Mouse (Mus musculus): ENCODE data around the gene Grb2. TPM values are rescaled to one million over a fixed set of nuclear protein-coding genes. Genes with fewer than 3 reads are reported as not detected.
A peak's percentile ranks its signal among the peaks of the same experiment; 100 is the strongest.

Grb2 gene
- total RNA-seq, 2 experiments from 2014 or later: 56.4 to 65.7 TPM

DNA sequence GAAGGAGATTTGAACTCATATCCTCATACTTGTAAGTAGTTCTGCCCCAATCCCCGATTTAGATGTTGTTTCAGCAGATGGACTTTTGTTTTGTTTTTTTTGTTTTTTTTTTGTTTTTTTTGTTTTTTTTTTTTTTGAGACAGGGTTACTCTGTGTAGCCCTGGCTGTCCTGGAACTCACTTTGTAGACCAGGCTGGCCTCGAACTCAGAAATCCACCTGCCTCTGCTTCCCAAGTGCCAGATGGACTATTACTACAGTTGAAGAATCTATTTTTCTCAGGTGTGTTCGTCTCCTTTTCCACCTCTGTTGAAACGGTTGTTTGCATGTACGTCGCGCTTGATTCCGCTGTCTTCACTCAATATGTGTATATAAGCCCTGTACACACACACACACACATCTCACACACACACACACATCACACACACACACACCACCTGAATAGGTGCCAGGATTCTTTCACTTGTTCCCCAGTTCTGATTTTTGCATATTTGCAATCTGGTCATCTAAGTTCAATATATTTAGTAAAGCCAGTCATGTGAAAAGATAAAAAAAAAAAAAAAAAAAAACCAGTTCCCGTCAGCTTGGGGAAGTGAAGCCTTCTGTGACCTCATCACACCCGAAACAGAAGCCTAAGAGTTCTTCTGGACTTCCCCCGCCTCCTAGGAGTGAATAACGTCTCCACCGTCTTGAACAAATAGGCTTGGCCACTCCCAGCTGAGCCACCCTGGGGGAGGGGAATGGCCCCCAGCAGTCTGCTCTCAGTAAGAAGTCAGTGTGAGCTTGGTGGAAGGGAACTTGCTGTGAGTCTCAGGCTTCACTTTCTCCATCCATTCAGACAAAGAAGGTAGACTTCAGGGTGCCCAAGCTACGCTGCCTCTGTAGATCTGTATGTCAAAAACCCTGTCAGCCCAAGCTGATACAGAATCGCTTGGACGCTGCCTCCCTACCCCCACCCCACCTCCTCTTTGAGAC lies 77.6 kb downstream of the Grb2 start:
- DNase-seq: no peak
- intact Hi-C loops (cut with DNase I): no loop called here

DNA sequence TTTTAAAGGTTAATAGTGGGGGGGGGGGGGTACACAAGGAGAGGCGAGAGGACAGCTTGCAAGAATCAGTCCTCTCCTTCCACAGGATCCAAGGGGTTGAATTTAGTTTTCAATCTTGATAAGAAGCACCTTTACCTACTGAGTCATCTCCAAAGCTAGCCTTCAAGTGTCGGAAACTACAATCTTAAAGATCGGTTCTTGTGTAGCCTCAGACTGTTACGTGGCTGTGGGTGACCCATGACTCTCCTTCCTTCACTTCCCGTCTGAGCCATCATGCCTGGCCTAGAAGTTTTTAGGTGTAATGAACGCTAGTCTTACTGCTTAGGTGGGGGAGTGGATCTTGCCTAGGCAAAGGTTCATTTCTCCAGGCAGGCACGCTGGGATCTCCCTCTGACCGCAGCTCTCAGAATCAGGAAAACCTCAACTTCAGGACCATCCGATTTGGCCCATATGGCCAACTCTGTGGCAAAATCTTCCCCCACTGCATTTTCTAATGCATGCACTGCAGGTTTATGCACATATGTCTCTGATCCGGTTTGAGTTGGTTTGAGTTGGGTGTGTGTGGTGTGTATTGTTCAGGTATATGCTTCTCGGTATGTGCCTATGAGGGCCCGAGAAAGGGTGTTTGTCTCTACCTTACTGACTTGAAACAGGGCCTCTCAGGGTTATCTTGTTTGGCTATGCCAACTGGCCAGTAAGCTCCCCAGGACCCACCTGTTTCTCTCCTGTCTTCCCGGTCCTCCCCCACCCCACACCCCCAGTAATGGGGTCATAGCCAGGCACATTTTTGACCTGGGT lies 78.5 kb downstream of the Grb2 start:
- intact Hi-C loops (cut with DNase I): no loop called here
- no peak for DNase-seq

DNA sequence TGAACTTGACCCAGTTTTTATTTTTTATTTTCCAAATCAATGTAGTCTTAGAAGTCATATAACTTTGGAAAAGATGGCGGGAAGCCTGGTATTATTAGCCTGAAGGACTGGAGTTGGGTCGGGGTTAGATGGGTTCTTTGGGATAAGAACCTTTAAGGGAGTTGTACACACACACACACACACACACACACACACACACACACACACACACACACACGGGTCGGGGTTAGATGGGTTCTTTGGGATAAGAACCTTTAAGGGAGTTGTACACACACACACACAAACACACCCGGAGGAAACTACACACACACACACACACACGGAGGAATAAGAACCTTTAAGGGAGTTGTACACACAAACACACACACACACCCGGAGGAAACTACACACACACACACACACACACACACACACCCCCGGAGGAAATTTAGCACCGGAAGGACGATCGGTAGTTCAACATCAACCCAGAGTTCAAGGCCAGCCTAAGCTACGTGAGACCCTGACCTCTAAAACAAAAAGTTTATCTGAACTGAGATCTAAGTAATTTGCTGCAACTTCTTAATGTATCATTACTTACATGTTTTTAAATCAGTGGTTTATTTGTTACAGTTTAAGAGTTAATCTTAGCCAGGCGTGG lies 79.8 kb downstream of the Grb2 start:
- DNase-seq: no peak
- intact Hi-C loops (cut with DNase I): no loop called here

DNA sequence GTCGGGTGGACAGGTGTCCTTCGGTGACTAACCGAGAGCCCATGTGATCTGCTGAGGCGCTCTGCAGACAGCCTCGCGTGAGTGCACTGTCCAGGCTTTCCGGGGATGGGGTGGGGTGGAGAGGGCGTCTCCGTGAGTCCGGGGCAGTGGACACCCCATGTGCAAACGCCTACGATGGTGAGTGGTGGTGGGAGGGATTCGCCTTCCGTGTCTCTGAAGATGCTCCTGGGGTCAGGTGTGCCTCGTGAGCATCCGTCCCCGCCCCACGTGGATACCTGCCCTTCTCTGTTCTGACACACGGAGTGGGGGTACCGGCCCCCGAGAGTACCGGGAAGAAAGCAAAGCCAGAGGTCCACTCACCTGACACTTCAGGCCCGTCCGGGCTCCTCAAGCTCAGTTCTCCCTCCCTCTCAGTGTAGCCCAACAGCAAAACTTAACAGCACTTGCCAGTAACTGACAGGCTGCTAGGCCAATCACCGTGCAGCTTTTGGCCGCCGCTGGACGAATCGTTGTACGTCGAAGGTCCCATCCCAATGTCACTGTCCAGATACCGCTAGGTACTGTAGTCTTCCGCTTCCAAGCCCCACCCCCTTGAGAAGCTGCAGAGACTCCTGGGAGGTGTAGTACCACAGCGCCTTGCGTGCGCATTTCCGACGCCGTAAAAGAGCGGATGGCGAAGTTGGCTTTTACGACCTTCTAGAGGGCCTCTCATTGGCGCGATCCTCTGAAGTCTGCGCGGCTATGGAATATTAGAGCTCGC lies 80.5 kb downstream of the Grb2 start, which contains the start of gene Slc25a19:
Gene Slc25a19, minus strand, starts transcription at position 591 of the 760 bp plus-strand sequence.
- intact Hi-C loops (cut with DNase I): no loop called here
- peak; percentile 97 to 99 for DNase-seq

DNA sequence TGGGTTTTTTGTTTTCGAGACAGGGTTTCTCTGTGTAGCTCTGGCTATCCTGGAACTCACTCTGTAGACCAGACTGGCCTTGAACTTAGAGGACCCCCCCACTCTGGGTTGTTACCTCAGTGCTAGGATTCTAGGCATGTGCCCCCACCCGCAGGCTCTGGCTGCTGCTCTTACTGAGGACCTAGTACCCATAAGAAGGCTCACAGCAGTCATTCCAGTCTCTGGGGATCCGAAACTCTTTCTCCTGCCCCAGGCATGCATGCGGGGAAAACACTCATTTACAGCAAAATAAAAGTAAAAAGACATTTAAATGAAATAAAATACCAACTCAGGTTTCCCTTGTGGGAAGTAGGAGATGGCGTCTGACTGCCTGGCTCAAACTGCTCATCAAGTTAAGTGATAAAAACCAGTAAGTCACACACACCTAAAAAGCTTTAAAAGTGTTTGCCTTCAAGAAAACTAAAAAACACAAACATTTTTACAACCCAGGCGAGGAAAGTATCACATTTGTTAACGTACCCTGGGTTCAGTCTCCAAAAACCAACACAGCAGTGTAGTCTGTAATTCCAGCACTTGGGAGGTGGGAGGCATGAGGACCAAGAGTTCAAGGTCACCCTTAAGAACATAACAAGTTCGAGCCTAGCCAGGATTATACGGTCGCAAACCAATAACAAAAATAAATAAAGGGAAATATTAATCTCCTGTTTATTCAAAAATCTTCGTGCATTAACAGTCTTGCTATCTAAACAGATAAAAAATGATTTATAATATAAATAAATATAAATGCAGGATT lies 81.4 kb downstream of the Grb2 start:
- intact Hi-C loops (cut with DNase I): no loop called here
- no peak for DNase-seq

DNA sequence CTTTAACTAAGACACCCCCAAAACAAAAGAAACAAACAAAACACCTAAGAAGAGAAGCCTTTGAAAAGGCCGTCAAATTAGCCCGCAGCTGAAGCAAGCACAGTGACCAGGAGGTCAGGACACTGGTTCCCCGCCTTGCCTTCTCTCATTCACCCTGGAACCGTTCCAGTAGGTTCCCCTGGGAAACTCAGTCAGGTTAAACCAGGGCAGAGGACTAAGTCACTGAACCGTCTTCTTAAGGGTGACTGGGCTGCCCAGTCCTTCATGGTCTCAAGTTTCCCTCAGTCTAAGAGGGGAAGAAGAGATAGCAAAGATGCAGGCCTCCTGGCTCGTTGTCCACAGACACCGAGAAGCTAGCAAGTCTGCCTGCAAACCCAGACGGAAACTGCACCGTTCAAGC lies 82.5 kb downstream of the Grb2 start:
- intact Hi-C loops (cut with DNase I): no loop called here
- DNase-seq: peak in 1 of 2 experiments; percentile 39

DNA sequence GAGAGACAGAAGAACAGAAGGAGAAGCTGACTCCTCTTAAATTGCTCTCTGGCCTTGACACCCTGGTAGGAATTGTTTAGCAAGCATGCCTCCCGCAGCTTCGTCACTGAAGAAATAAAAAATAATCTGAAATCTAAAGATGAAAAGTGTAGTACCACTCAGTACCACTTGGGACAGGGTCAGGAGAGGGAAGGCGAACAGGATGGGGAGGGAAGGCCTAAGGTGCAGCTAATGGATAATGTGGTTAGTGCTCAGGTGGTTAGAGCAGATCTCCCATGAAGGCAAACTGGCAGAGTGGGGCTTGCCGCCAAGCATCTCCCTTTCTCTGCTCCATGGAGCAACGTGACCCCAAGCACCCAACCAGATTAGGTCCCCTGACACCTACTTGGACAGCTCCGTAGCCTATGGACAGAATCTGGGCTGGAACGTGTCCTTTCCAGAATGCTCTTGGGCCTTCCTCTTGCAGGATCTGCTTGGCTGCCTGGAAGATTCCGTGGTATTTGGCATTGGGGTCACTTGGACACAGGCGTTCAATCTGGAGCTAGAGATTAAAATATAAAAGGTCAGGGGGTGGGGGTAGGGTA lies 84.8 kb downstream of the Grb2 start:
- intact Hi-C loops (cut with DNase I): no loop called here
- no peak for DNase-seq

DNA sequence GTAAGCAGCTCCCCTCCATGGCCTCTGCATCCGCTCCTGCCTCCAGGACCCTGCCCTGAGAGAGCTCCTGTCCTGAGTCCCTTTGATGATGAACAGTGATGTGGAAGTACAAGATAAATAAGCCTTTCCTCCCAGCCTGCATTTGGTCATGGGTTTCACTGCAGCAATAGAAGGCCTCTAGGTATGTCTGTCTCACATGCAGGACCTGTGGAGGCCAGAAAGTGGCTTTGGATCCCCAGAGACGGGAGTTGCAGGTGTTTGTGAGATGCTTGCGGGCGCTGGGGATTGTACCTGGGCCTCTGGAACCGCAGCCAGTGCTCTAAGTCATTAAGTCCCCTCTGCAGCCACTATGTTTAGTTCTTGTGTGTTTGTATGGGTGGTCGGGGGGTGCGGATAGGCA lies 88.4 kb downstream of the Grb2 start:
- DNase-seq: no peak
- intact Hi-C loops (cut with DNase I): no loop called here

DNA sequence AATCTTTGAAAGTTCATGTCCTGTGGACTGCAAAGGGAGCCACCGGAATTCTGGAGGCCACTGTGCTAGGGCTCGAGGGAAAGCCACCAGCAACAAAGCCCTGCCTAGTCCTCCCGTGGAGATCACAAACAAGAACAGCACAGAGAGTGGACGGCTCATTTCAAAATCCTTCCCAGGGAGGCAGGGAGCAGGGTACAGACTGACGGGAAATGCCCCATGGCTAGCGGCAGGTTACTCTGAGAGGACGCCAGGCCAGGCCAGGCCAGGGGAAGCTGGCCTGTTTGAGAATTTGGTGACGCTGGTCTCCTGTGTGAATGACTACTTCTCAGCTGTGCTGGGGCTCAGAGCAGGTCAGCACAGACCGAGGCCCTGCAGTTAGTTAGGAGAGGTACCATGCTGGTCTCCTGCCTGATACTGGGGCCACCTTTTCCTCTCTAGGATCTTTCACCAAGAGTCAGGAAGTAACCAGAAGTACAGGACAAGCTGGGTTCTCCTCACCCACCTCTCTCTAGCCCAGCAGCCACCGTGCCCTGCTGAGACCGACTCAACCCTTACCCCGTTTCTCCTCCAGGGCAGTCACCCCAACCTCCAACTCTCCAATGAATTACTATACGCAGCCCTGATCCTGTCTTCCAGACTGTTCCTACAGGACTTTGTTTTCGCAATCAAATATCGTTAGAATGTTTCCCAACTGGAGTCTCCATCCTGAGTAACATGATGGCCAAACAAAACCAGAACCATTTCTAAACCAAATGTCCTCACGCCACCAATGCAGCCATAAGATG lies 89.5 kb downstream of the Grb2 start:
- no peak for DNase-seq
- intact Hi-C loops (cut with DNase I): no loop called here

DNA sequence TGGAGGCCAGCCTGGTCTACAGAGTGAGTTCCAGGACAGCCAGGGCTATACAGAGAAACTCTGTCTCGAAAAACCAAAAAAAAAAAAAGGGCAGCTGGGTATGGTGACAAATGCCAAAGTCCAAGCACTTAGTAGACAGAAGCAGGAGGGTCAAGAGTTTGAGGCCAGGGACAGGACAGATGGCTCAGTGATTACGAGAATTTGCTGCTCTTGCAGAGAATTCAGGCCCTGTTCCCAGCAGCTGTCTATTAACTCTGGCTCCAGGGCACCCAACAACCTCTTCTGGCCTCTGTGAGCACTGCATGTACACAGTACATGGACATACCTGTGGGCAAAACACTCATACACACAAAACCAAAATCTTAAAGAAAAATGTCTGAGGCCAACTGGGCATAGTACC lies 90.4 kb downstream of the Grb2 start:
- intact Hi-C loops (cut with DNase I): no loop called here
- no peak for DNase-seq

DNA sequence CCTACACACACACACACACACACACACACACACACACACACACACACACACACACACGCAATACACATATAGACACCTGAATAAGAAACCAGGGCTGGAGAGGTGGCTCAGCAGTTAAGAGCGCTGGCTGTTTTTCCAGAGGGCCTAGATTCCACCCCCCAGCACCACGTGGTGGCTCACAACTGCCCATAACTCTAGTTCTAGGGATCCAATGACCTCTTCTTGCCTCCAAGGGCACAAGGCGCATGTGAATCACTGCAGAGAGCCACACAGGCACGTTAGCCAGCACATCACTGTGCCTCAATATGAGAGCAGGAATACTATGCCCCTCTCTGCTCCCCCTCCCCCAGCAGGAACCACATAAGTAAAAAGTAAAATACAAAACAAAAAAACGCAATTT lies 91.5 kb downstream of the Grb2 start:
- DNase-seq: no peak

DNA sequence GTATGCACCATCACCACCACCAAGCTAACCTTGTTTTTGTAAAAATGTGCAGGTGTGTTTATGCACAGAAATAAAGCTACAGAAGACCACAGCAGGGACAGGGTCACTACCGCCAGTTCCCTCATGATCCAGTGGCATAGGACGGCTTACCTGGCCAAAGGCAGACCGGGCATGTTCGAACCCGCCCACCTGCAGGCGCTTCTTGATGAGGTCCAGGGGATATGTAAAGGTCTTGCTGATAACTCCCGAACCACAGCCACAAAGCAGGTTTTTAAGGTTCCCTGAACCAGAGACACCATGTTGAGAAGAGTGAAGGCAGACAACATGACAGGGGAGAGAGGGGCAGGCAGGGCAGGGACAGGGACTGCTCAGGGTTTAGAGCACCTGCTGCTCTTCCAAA lies 92.0 kb downstream of the Grb2 start:
- no peak for DNase-seq
- intact Hi-C loops (cut with DNase I): no loop called here

More for the DNA sequence above, 91.5 kb downstream of the Grb2 start:
- intact Hi-C loops (cut with DNase I): no loop called here

DNA sequence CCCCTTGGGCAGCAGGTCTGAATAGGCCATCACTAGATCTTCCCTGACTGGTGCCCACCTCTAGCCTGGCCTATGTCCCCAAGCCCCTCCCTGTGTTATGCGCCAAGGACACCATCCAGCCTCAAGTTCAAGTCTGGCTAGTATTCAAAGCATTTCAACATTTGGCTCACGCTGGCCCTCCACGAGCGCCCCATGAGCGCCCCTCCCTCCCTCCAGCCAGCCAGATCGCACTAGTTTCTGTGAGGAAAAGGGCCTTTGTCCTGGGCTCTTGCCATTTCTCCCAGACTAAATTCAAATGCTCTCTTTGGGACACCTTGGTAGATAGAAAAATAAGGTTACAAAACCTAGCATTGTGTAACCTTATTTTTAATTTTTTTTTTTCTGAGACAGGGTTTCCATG lies 92.5 kb downstream of the Grb2 start:
- intact Hi-C loops (cut with DNase I): no loop called here
- DNase-seq: no peak

DNA sequence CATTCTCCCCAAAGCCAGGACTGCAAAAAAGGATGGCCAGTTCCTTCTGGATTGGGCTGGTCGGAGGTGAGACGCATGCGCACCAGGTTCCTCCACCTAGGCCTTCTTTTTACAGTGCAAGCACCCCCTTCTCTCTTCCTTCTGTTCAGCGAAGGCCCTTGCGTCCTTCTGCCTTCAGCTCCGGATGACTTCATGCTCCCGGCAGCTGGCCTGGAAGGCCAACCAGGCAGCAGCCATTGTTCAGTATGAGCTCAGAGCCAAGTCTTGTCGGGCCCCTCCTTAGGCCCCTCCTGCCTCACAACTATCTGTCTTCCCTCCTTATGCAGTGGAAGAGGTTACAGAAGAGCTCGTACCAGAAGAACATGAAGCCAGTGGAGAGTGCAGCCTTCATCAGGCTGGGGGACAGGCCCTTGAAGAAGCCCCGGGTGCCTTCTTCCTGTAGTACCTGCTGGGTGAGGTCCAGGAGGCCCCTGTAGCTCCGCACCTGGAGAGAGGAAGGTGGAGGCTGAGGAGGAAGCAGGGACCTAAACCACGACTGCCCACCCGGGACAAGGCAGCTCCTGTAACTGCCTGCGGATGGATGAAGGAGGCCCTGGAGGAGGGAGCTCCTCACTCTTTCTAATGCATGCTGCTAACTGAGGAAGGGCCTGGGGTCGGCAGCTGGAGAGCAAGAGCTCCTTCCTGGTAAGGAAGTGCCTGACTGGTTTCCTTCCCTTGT lies 93.1 kb downstream of the Grb2 start:
- no peak for DNase-seq
- intact Hi-C loops (cut with DNase I): no loop called here

DNA sequence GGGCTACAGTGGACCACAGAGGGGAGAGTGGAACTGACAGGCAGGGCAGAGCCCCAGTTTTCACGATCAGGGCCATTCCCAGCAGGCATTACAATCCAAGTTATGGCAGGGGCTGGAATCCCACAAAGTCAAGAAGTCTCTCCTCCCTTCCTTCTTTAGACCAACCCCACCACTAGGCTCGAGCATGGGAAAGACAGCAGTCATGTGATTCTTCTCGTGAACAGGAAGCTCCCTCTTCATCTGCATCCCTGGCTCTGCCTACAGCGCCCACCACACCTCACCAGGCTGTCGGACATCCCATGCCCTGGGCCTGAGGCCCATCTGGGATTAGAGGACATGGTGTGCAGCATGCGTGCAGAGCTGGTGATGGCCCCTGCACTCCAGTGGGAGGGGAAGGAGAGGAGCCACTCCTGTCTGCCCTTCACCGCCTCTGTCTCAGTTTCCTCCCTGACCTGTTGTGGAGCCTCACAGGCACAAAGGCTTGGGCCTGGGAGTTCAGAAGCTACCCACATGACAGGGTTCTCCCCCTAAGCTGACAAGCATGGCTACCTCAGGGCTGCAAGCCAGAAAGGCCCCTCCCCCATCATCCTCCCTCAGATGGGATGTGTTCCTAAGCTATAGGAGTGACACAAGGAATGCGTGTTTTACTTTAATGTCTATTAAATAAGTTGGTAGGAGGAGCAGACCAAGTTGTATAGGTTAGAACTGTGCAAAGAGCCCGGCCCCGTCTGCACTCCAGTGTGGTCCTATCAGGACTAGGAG lies 93.9 kb downstream of the Grb2 start:
- no peak for DNase-seq
- intact Hi-C loops (cut with DNase I): loop anchor here (5.0 kb wide), 1 partner anchor 127 kb away; no protein-coding TSS in a partner anchor

DNA sequence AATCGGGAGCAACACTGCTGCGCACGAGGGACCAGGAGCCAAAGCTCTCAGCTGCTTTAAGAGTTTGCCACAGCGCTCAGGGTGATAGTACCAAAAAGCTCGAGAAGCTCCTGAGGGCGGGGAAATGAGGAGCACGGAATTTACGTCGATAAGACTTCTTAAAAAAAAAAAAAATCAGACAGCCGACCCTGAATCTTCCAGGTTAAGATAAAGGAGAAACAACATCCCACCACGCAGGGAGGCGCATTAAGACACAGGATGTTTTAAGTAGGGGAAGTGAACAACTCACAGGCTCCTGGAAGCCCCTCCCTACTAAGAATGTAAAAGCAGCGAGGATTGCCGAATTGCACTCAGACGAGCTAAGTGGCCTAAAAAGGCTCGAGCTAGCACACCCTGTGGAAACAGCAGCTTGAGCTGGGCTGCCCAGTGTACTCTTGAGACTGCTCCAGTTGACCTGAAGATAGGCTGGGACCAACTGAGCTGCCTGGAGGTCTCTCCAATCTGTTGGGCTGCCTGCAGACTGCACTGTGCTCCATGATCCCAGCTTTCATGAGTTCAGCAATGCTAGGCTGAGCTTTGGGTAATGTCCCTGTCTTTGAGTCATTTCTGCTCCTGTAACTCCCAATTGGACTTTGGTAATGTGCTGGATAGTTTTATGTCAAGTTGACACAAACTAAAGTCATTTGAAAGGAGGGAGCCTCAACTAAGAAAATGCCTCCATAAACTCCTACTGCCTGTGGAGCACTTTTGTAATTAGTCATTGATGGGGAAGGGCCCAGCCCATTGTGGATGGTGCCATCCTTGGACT lies 95.1 kb downstream of the Grb2 start:
- DNase-seq: no peak
- intact Hi-C loops (cut with DNase I): loop anchor here (5.0 kb wide), 1 partner anchor 126 kb away; no protein-coding TSS in a partner anchor
